Mouse (Mus musculus) macrophage (primary cell): ENCODE data around the gene Irx4. TPM values are rescaled to one million over a fixed set of nuclear protein-coding genes. Genes with fewer than 3 reads are reported as not detected.

Experiments used
- H3K27ac ChIP-seq: fragments of 350-480 bp; formaldehyde crosslinking; 2 replicates; pipeline ENCODE4 v1.9.0; 2021
- H3K36me3 ChIP-seq: fragments of 350-480 bp; formaldehyde crosslinking; 2 replicates; pipeline ENCODE4 v1.9.0; 2021; ENCODE audit errors: inconsistent target
- H3K4me3 ChIP-seq: fragments of 350-480 bp; formaldehyde crosslinking; 2 replicates; pipeline ENCODE4 v1.9.0; 2021; ENCODE audit errors: inconsistent target
- H3K79me2 ChIP-seq: fragments of 350-480 bp; formaldehyde crosslinking; 2 replicates; pipeline ENCODE4 v1.9.0; 2021; ENCODE audit errors: inconsistent target
- WGBS: methylation state at CpG from one replicate; pipeline ENCODE4 v1.1.7; 2026; ENCODE audit warnings: inconsistent platforms; ENCODE audit not compliant: missing documents; 5-methylcytosine and 5-hydroxymethylcytosine counted together
- polyA plus RNA-seq: library from polyadenylated mRNA; stranded (reverse); fragments of 250-400 nt; gene quantifications from 3 replicates; pipeline ENCODE4 v1.2.4, GENCODE M21; 2018; ENCODE audit warnings: inconsistent platforms

Irx4 gene
- polyA plus RNA-seq, 1 experiment from 2014 or later = not detected

DNA sequence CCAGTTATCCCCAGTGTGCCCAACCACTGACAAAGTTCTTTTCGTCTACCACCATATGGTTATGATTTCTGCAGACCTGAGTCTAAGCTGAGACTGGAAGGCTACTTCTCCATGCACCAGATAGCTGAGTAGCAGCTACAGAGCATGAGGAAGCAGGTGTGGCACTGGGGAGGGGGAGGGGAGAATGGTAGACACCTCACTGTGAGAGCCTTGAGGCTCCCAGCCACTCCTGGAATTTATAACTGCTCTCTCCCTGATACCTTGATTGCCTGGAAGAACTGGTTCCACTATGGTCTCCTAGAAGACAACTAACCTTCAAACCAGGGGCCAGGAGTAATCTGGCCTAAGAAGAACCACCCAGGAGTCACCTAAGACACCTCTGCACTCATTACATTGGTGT, 18.9 kb downstream of the Irx4 start:
- Histone ChIP-seq H3K27ac (no peak overlapping the region), H3K79me2 (no peaks in the 10 kb centered on the region), H3K36me3 (no peaks in the 10 kb centered on the region), H3K4me3 (no peak overlapping the region)
- 91% methylated on average over 1 of the region's 1 CpGs for WGBS

DNA sequence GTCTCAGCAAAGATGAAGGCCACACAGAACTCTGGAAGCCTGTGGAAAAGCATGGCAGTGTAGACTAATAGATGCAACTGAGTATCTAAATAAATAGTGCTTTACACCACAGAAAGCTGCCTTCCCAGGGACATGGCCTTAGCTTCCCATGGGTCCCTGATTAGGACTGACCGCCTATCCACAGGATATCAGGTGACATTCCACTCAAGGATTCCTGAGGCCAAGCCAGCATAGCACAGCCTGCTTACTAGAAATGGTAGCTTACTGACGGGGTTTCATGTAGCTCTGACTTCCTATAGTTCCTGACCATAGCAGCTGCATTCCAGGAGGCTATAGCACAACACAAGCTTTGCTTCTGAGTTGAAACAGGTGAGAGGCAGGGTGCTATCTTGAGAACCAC, 22.1 kb downstream of the Irx4 start:
- Histone ChIP-seq H3K4me3 (no peak overlapping the region), H3K79me2 (no peaks in the 10 kb centered on the region), H3K36me3 (no peaks in the 10 kb centered on the region), H3K27ac (no peak overlapping the region)
- WGBS = 95% methylated on average over 2 of the region's 2 CpGs

DNA sequence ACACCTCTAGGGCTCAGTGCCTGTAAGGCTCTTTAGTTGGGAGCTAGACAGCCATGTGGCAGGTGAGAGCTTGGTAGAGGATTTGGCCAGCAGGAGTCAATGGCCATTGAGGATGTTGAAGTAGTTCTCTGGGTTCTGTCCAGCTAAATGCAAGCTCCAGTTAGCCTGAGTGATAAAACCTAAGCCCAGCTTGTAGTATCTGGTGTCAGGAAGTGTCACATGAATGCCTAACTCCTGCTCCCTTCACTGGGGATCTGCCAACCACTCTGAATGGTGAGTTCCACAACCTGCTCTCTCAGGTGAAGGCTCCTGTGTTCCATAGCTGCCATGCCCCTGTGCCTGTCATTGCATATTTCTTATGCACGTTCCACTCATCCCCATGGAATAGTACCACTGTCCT, 23.3 kb downstream of the Irx4 start:
- H3K4me3 ChIP-seq = no peak overlapping the region
- H3K36me3 ChIP-seq = no peaks in the 10 kb centered on the region
- 92% methylated on average over 1 of the region's 1 CpGs for WGBS

DNA sequence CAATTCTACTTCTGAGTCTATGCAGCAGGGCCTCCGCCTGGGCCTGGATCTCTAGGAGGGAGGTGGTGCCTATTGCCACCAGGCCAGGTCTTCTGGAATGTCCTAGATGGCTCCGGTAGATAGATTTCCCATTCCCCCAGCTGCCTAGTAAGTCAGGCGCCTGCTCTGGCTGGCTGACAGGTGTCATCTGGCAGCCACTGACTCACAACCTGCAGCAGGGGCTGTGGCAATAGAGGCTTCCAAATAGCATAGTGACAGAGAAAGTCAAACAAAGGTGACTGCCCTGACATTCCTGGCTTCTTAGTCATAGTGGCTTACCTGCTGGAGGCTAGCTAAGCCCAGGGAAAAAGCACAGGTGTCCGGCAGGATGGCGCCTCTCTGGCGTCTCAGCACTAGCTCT, 29.9 kb downstream of the Irx4 start:
- no peak overlapping the region for H3K4me3 ChIP-seq
- WGBS = 96% methylated on average over 6 of the region's 6 CpGs
- no peaks in the 10 kb centered on the region for H3K36me3 ChIP-seq
- H3K79me2 ChIP-seq = no peaks in the 10 kb centered on the region
- no peak overlapping the region for H3K27ac ChIP-seq

More for the DNA sequence above, 23.3 kb downstream of the Irx4 start:
- no peaks in the 10 kb centered on the region for H3K79me2 ChIP-seq
- no peak overlapping the region for H3K27ac ChIP-seq

DNA sequence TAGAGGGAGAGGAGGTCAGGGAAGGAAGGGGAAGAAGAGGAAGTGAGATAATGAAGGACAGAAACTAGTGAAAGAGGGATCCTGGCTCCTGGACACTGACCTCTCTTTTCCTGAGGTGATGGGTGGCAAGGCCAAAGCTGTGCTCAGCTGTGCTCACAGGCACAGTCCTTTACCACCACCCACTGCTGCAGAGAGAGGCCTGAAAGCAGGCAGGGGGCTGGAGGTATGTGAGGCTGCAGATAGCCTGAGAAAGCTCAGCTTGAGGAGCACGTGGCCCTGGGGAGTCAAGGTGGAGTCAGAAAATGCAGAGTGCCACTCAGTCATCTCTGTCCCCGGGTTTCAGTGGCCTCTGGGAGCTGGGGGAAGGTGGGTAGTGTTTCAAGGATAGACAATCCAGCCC, 30.8 kb downstream of the Irx4 start:
- 36% methylated on average over 2 of the region's 2 CpGs for WGBS
- Histone ChIP-seq H3K79me2 (no peaks in the 10 kb centered on the region), H3K27ac (no peak overlapping the region), H3K4me3 (no peak overlapping the region), H3K36me3 (no peaks in the 10 kb centered on the region)

DNA sequence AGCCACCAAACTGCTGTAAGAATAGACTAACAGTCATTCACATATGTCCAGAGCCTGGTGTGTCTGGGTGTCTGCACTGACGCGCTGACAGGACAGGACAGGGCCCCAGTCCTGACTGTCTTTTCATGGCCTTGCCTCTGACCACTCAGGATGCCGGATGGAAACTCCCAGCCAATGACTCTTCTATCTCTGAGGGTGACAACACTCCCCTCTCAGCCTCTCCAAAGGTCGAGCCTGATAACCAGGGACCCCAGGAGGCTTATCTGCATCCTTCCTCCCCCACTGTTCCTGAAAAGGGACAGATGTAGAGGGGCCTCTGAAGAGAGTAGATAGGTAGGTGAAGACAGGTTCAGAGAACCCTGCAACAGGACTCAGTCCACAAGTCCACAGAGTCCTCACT, 38.4 kb downstream of the Irx4 start:
- no peak overlapping the region for H3K27ac ChIP-seq
- H3K36me3 ChIP-seq = no peaks in the 10 kb centered on the region
- 77% methylated on average over 4 of the region's 4 CpGs for WGBS
- no peak overlapping the region for H3K4me3 ChIP-seq
- H3K79me2 ChIP-seq = no peaks in the 10 kb centered on the region

DNA sequence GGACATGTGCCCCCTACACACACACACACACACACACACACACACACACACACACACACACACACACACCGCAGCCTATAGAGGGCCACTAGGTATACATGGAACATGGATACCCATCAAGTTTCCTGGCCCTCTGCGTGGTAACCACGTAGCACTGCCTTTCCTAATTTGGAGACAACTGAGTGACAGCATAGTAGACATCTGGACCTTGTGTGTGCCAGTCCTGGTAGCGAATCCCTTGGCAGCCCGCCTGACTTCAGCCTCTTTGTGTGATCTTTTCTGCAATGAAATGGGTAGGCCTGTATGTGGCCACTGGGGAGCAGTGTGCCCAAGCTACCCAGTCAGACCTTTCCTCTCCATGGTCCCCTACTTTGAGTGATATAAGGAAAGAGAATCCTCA, 39.0 kb downstream of the Irx4 start:
- Histone ChIP-seq H3K4me3 (no peak overlapping the region), H3K79me2 (no peaks in the 10 kb centered on the region), H3K27ac (no peak overlapping the region), H3K36me3 (no peaks in the 10 kb centered on the region)
- WGBS = 92% methylated on average over 5 of the region's 5 CpGs

DNA sequence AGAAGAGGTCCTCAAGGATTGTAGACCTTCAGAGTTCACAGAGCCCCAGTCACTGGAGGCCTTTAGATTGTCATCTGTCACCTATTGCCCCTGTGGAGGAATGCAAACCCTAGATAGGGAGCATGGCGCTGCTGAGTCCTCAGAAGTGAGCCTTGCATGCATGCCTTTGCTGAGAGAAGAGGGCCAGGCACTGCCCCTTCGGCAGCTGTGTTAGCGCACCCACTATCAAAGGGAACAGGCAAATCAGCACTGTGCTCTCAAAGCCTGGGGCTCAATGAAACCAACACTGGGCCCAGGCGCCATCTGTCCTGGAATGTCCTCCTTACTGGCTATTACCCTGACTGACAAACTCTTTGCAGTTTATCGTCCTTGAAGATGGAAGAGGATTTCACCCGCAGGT, 44.5 kb downstream of the Irx4 start:
- H3K4me3 ChIP-seq = no peak overlapping the region
- 76% methylated on average over 6 of the region's 6 CpGs for WGBS
- H3K79me2 ChIP-seq = no peaks in the 10 kb centered on the region
- H3K27ac ChIP-seq = no peak overlapping the region
- H3K36me3 ChIP-seq = no peaks in the 10 kb centered on the region

DNA sequence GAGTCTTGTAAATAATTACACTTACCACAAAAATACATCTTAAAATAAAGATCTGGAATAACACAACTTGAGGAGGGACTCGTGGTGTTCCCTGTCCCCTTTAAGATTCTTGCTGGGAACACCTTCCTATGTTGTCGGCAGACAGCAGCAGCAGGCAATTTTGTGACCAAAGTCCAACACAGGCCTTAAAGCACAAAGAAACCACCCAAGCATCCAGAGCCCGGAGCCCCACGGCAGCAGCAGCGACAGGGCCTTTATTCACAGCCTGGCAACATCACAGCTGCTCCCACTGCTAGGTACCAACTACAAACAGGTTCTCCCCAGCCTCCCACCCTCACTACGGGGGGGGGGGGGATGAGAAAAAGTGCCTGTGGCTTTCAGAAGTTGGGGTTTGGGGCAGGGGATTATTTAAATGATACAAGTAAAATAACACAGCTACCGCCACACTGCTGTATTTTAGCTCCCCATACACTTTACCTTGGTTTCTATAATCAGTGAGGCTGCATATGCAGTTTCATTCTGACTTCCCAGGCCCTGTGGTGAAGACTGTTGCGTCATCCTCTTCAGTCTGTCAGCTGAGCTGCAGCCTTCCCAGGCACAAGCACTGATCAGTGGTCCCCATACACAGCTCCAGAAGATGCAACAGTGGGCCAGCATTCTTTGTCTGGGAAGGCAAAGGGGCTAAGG, 45.3 kb downstream of the Irx4 start:
- 77% methylated on average over 8 of the region's 8 CpGs for WGBS
- no peak overlapping the region for H3K27ac ChIP-seq
- no peaks in the 10 kb centered on the region for H3K36me3 ChIP-seq
- H3K79me2 ChIP-seq = no peaks in the 10 kb centered on the region
- H3K4me3 ChIP-seq = no peak overlapping the region

DNA sequence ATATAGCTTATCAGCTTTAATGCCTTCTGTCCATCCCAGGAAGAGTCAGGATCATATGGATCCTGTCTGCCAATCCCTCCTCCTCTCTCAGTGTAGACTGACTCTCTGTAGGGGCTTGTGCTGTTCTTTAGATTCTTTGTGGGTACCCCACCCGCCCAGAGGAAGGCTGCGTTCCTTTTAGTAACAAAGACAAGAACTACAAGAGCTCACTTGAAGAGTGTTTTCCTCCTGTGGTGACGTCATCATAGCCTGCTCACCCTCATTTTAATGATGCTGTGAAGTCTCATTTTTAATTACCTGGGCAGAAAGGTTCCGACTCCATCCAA, 45.8 kb downstream of the Irx4 start:
- Histone ChIP-seq H3K4me3 (no peak overlapping the region), H3K27ac (no peak overlapping the region), H3K36me3 (no peaks in the 10 kb centered on the region), H3K79me2 (no peaks in the 10 kb centered on the region)
- 84% methylated on average over 4 of the region's 4 CpGs for WGBS

DNA sequence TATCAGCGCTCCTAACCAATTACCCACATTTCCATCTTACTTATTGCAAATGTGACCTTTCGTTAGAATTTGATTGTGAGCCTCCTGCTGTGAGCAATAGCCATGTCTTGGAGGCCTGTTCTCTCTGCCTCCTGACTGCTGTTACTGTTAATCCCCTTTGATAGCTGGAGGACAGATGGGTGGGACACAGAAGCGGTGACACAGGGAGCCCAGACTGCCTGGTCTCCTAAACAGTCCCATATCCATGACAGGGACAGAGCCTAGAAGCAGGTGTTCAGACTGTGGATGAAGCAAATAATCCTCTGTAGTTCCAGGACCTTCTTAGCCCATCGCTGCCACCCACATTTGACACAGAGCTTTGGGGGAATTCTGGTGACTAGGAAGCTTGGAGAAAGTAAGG, 46.2 kb downstream of the Irx4 start:
- Histone ChIP-seq H3K79me2 (no peaks in the 10 kb centered on the region), H3K27ac (no peak overlapping the region), H3K36me3 (no peaks in the 10 kb centered on the region), H3K4me3 (no peak overlapping the region)
- 90% methylated on average over 4 of the region's 4 CpGs for WGBS

DNA sequence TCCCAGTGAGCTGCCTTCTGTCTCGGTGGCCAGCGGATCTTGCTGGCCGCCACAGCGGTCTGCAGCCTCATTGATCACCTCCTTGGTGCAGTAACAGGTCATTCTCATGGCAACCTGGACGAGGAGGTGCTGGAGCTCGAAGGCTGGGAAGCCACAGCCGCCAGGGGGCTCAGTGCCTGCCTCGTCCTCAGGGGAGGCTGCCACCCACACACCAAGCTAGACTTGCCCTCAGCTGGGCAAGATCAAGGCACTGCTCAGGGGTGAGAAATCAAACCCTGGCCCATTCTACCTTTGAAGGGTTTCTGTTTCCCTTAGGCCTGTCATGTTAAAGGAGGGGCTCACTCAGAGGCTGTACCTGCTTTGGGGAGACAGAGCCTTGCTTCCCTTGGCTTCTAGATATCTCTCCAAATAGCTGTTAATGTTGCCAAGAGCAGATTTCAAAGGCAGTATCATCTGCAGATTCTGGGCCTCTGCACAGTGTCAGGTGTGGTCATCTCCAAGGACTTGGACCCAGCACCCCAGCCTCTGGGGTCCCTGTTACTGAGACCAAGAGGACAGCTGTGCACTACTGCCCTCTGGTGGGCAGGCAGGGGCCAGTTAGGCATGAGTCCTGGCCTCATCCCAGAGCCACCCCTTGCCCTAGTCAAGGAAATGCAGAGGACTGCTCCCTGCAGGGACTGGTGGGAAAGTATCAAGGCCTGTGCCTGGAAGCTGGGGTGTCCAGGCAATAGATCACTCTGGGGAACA, 50.1 kb downstream of the Irx4 start:
- Histone ChIP-seq H3K27ac (no peak overlapping the region), H3K79me2 (no peaks in the 10 kb centered on the region), H3K36me3 (no peaks in the 10 kb centered on the region), H3K4me3 (no peak overlapping the region)
- 30% methylated on average over 8 of the region's 8 CpGs for WGBS

Other genes starting within 250 kb of the Irx4 start
- gene Mrpl36, start 68.0 kb downstream of the Irx4 start, polyA plus RNA-seq = 29.1 to 68.4 TPM (median 57.7 TPM) in 3 replicates
- 92.8 to 153 TPM (median 130 TPM) in 3 replicates for gene Ndufs6, start 68.1 kb downstream of the Irx4 start, polyA plus RNA-seq
- 18.3 to 26.7 TPM (median 26.4 TPM) in 3 replicates for gene Lpcat1, start 206.7 kb downstream of the Irx4 start, polyA plus RNA-seq